ENCODE assay signal across 26 mouse cellular contexts in genomic region chr6:52956131-52956530, GRCm38 (mm10).
DNase-seq lines count a peak whose midpoint lies in the region; ATAC-seq lines count a peak whose summit lies in the region.
"Had no signal": no experiment of that assay in that cellular context is flagged by ENCODE, and none has a peak within 500 bp of the region (broad histone marks: within the 10 kb centered on the region; RNA-seq: fewer than 3 reads in every experiment).

No protein-coding gene starts in this region.

- H3K4me2 ChIP-seq in midbrain, embryonic 11.5 days = no peak overlapping the region
- no peak overlapping the region for H3K4me2 ChIP-seq in midbrain, embryonic 15.5 days
- H3K4me2 ChIP-seq: embryonic facial prominence, embryonic 13.5 days; embryonic facial prominence, embryonic 15.5 days; forebrain, embryonic 12.5 days had no signal

- no peak overlapping the region for H3K9ac ChIP-seq in midbrain, embryonic 11.5 days (ENCODE audit: low read length)
- H3K9ac ChIP-seq in midbrain, embryonic 15.5 days = no peak overlapping the region
- H3K9ac ChIP-seq: embryonic facial prominence, embryonic 13.5 days; embryonic facial prominence, embryonic 15.5 days; forebrain, embryonic 12.5 days had no signal

- DNase-seq in heart, adult 11 months = peak; percentile 18
- no peak for DNase-seq in heart, adult 18-20 months
- DNase-seq in midbrain, embryonic 11.5 days (ENCODE audit: low spot score, missing footprints) = peak; percentile 77
- DNase-seq in limb, embryonic 10.5 days (ENCODE audit: low spot score) = peak; percentile 25
- DNase-seq in embryo, embryonic 11 days = no peak
- DNase-seq: adrenal gland, adult 8-10 months; adrenal gland, postnatal 14 days; adrenal gland, postnatal 36 days; B cell, adult 2 months; cerebellum, adult 11-12 months; cerebellum, adult 9-10 months; cerebellum, postnatal 10 days; cerebellum, postnatal 25 days had no signal

- 68% methylated on average over 2 of the region's 2 CpGs for WGBS in midbrain, embryonic 11.5 days
- 65% methylated on average over 2 of the region's 2 CpGs for WGBS in midbrain, embryonic 15.5 days
- 71% methylated on average over 2 of the region's 2 CpGs for WGBS in limb, embryonic 10.5 days

- no peak for ATAC-seq in midbrain, embryonic 11.5 days (ENCODE audit: low FRiP score)
- no peak for ATAC-seq in midbrain, embryonic 15.5 days (replicated peaks)
- ATAC-seq: activated CD4-positive, CD25-positive, alpha-beta regulatory T cell, adult 4 months; CD4-positive, CD25-positive, alpha-beta regulatory T cell, adult 4 months; forebrain, embryonic 14.5 days; forebrain, embryonic 16.5 days; Patski had no signal

- no peak overlapping the region for H3K27ac ChIP-seq in midbrain, embryonic 11.5 days (ENCODE audit: low read depth, low read length)
- no peak overlapping the region for H3K27ac ChIP-seq in midbrain, embryonic 15.5 days
- H3K27ac ChIP-seq in limb, embryonic 10.5 days = peak overlapping the region; percentile 73
- H3K27ac ChIP-seq: embryonic facial prominence, embryonic 13.5 days; embryonic facial prominence, embryonic 15.5 days; forebrain, embryonic 10.5 days; forebrain, embryonic 12.5 days had no signal

- H3K9me3 ChIP-seq in midbrain, embryonic 11.5 days (ENCODE audit: control insufficient read depth, low read length) = no peaks in the 10 kb centered on the region
- no peaks in the 10 kb centered on the region for H3K9me3 ChIP-seq in midbrain, embryonic 15.5 days
- no peaks in the 10 kb centered on the region for H3K9me3 ChIP-seq in limb, embryonic 10.5 days (replicated peaks)
- H3K9me3 ChIP-seq: embryonic facial prominence, embryonic 13.5 days; embryonic facial prominence, embryonic 15.5 days; forebrain, embryonic 10.5 days; forebrain, embryonic 12.5 days; G1E had no signal

- H3K4me1 ChIP-seq in midbrain, embryonic 11.5 days (ENCODE audit: control insufficient read depth, insufficient read depth, low read length) = peaks cover 9% of the 10 kb centered on the region
- H3K4me1 ChIP-seq in midbrain, embryonic 15.5 days = peaks cover 9% of the 10 kb centered on the region; the same call in 1 of the 2 replicates
- peaks cover 79% of the 10 kb centered on the region for H3K4me1 ChIP-seq in limb, embryonic 10.5 days

- no peaks in the 10 kb centered on the region for H3K36me3 ChIP-seq in midbrain, embryonic 11.5 days (ENCODE audit: control insufficient read depth, insufficient read depth, low read length)
- H3K36me3 ChIP-seq in midbrain, embryonic 15.5 days (replicated peaks) = no peaks in the 10 kb centered on the region
- H3K36me3 ChIP-seq in limb, embryonic 10.5 days = no peaks in the 10 kb centered on the region
- H3K36me3 ChIP-seq: embryonic facial prominence, embryonic 13.5 days; embryonic facial prominence, embryonic 15.5 days; forebrain, embryonic 10.5 days; forebrain, embryonic 12.5 days; G1E had no signal

- H3K4me3 ChIP-seq in midbrain, embryonic 11.5 days (ENCODE audit: low read depth, low read length) = no peak overlapping the region
- no peak overlapping the region for H3K4me3 ChIP-seq in midbrain, embryonic 15.5 days
- H3K4me3 ChIP-seq in limb, embryonic 10.5 days = no peak overlapping the region
- H3K4me3 ChIP-seq: embryonic facial prominence, embryonic 13.5 days; embryonic facial prominence, embryonic 15.5 days; erythroblast, embryonic 14.5 days; forebrain, embryonic 10.5 days; forebrain, embryonic 12.5 days had no signal

- no peaks in the 10 kb centered on the region for H3K27me3 ChIP-seq in midbrain, embryonic 11.5 days (ENCODE audit: control insufficient read depth, insufficient read depth, low read length)
- H3K27me3 ChIP-seq in midbrain, embryonic 15.5 days (replicated peaks) = no peaks in the 10 kb centered on the region
- H3K27me3 ChIP-seq in limb, embryonic 10.5 days (ENCODE audit: low read depth, poor library complexity, severe bottlenecking) = 0 out of 2 replicates have a peak, but pooled peaks cover 5% of the 10 kb centered on the region
- H3K27me3 ChIP-seq: CH12.LX; embryonic facial prominence, embryonic 13.5 days; embryonic facial prominence, embryonic 15.5 days; forebrain, embryonic 12.5 days; Patski had no signal

Comparison
In these comparisons a context has a peak if more than half of its experiments do, and no peak if none do; other contexts are left out.
1. DNase-seq: peak in heart, adult 11 months (single experiment), midbrain, embryonic 11.5 days (single experiment) and limb, embryonic 10.5 days (single experiment); none in heart, adult 18-20 months (0 of 2) and embryo, embryonic 11 days (single experiment).